Mouse (Mus musculus) cerebellum, postnatal 25 days (tissue): ENCODE results near the gene Cisd1.
"Not testable (repeated sequence)": the region's sequence is repeated elsewhere in the genome, so short reads cannot be mapped to it uniquely, and the experiment has no call there.

ENCODE experiments used
- DNase-seq, 2 experiments: peaks; one replicate each; pipeline ENCODE4 v3.0.0; 2021; ENCODE audit warnings: mixed read lengths in 2 of 2

The Cisd1 gene

GRCm38 (mm10) chr10:71344579-71345143 lies at the start of gene Cisd1:
TSS of gene Cisd1 (minus strand) at chr10:71344954.
- peak; percentile 98 to 99 for DNase-seq

- DNase-seq = no peak
Observed at GRCm38 (mm10) chr10:71389311-71389710, 44.6 kb upstream of the Cisd1 start.

- no peak for DNase-seq
Observed at GRCm38 (mm10) chr10:71384159-71385044, 39.6 kb upstream of the Cisd1 start.

GRCm38 (mm10) chr10:71383552-71383924 lies 38.8 kb upstream of the Cisd1 start:
- not testable (repeated sequence) for DNase-seq

GRCm38 (mm10) chr10:71382858-71383551 lies 38.3 kb upstream of the Cisd1 start:
- DNase-seq = no peak

GRCm38 (mm10) chr10:71382109-71382508 lies 37.4 kb upstream of the Cisd1 start:
- DNase-seq = no peak

GRCm38 (mm10) chr10:71381471-71382033 lies 36.8 kb upstream of the Cisd1 start:
- DNase-seq = no peak

- no peak for DNase-seq
Observed at GRCm38 (mm10) chr10:71380406-71380805, 35.7 kb upstream of the Cisd1 start.

GRCm38 (mm10) chr10:71376014-71376413 lies 31.3 kb upstream of the Cisd1 start:
- DNase-seq = no peak

GRCm38 (mm10) chr10:71373706-71374105 lies 29.0 kb upstream of the Cisd1 start:
- no peak for DNase-seq

- no peak for DNase-seq
Observed at GRCm38 (mm10) chr10:71371881-71372280, 27.1 kb upstream of the Cisd1 start.

- no peak for DNase-seq
Observed at GRCm38 (mm10) chr10:71369466-71369865, 24.7 kb upstream of the Cisd1 start.

GRCm38 (mm10) chr10:71368128-71368940 lies 23.6 kb upstream of the Cisd1 start:
- no peak for DNase-seq

GRCm38 (mm10) chr10:71363858-71364257 lies 19.1 kb upstream of the Cisd1 start:
- DNase-seq = no peak

GRCm38 (mm10) chr10:71363440-71363839 lies 18.7 kb upstream of the Cisd1 start:
- no peak for DNase-seq

- peak in 1 of 2 experiments; percentile 39 for DNase-seq
Observed at GRCm38 (mm10) chr10:71361836-71362562, 17.2 kb upstream of the Cisd1 start.

GRCm38 (mm10) chr10:71361044-71361443 lies 16.3 kb upstream of the Cisd1 start:
- DNase-seq = no peak

GRCm38 (mm10) chr10:71354947-71355346 lies 10.2 kb upstream of the Cisd1 start:
- DNase-seq = no peak

GRCm38 (mm10) chr10:71353850-71354249 lies 9.1 kb upstream of the Cisd1 start:
- DNase-seq = no peak

GRCm38 (mm10) chr10:71351301-71351700 lies 6.5 kb upstream of the Cisd1 start:
- DNase-seq = no peak

GRCm38 (mm10) chr10:71349290-71349689 lies 4.5 kb upstream of the Cisd1 start:
- no peak for DNase-seq
